Mouse (Mus musculus) ES-E14 (cell line): ENCODE results near the gene Cox4i2.

ENCODE experiments used
- HCFC1 ChIP-seq: IDR thresholded peaks from 2 replicates; pipeline ENCODE4 v1.6.1; 2012; ENCODE audit warnings: low read length, inconsistent platforms, borderline replicate concordance; ENCODE audit not compliant: insufficient read depth
- ZC3H11A ChIP-seq: IDR thresholded peaks from 2 replicates; pipeline ENCODE4 v1.6.1; 2012; ENCODE audit warnings: low read depth, mild to moderate bottlenecking, inconsistent platforms, low read length, borderline replicate concordance
- ZNF384 ChIP-seq: IDR thresholded peaks from 2 replicates; pipeline ENCODE4 v1.6.1; 2012; ENCODE audit warnings: low read depth, low read length, inconsistent platforms

- no peak for TF ChIP-seq HCFC1
- TF ChIP-seq ZNF384 = no peak
- TF ChIP-seq ZC3H11A = no peak
Observed at GRCm38 (mm10) chr2:152776019-152776418, 22.0 kb downstream of the Cox4i2 start.
